Mouse (Mus musculus) myocyte (in vitro differentiated cells): ENCODE results near the gene Stxbp3. TPM values are rescaled to one million over a fixed set of nuclear protein-coding genes. Genes with fewer than 3 reads are reported as not detected.

Source experiments
- H3K27me3 ChIP-seq: one replicate; pipeline ENCODE4 v1.6.1; 2011; ENCODE audit not compliant: control insufficient read depth, insufficient read depth, insufficient read length
- H3K36me3 ChIP-seq: one replicate; pipeline ENCODE4 v1.6.1; 2011; ENCODE audit not compliant: control insufficient read depth, insufficient read depth
- H3K4me2 ChIP-seq: one replicate; pipeline ENCODE4 v1.6.1; 2011; ENCODE audit warnings: low read depth, control low read depth
- H3K4me3 ChIP-seq: one replicate; pipeline ENCODE4 v1.5.1; 2011; ENCODE audit warnings: mild to moderate bottlenecking, control low read depth, moderate library complexity
- H3K79me2 ChIP-seq: one replicate; pipeline ENCODE4 v1.6.1; 2011; ENCODE audit not compliant: control insufficient read depth, insufficient read depth
- H3ac ChIP-seq: one replicate; pipeline ENCODE4 v1.6.1; 2011; ENCODE audit not compliant: control insufficient read depth, insufficient read length
- CEBPB ChIP-seq: IDR thresholded peaks from 2 replicates; pipeline ENCODE4 v1.6.1; 2011; ENCODE audit warnings: mild to moderate bottlenecking, moderate library complexity; ENCODE audit not compliant: poor library complexity, insufficient read depth, severe bottlenecking
- E2F4 ChIP-seq: IDR thresholded peaks from one replicate; pipeline ENCODE4 v1.6.1; 2011; ENCODE audit warnings: mild to moderate bottlenecking, control low read depth, moderate library complexity; ENCODE audit not compliant: insufficient read depth
- MAX ChIP-seq: IDR thresholded peaks from one replicate; pipeline ENCODE4 v1.6.1; 2011; ENCODE audit warnings: low read depth, mild to moderate bottlenecking, control low read depth
- MYOD1 ChIP-seq, 3 experiments: IDR thresholded peaks; one replicate each; pipeline ENCODE4 v1.6.1; 2011; ENCODE audit warnings: control low read depth in 2 of 3, low read depth in 2 of 3, mild to moderate bottlenecking in 2 of 3, moderate library complexity in 1 of 3; ENCODE audit not compliant: insufficient read length in 2 of 3, control insufficient read depth in 1 of 3
- MYOG ChIP-seq, 3 experiments: IDR thresholded peaks; one replicate each; pipeline ENCODE4 v1.6.1; 2011; ENCODE audit warnings: control low read depth in 2 of 3, low read depth in 2 of 3, mild to moderate bottlenecking in 2 of 3; ENCODE audit not compliant: insufficient read length in 2 of 3, control insufficient read depth in 1 of 3, insufficient read depth in 1 of 3
- POLR2A ChIP-seq: IDR thresholded peaks from one replicate; pipeline ENCODE4 v1.6.1; 2011; ENCODE audit warnings: low read depth, mild to moderate bottlenecking, control low read depth, moderate library complexity; ENCODE audit not compliant: insufficient read length
- POLR2AphosphoS2 ChIP-seq: IDR thresholded peaks from one replicate; pipeline ENCODE4 v1.6.1; 2011; ENCODE audit warnings: low read depth, control low read depth; ENCODE audit not compliant: insufficient read length
- REST ChIP-seq: IDR thresholded peaks from one replicate; pipeline ENCODE4 v1.6.1; 2011; ENCODE audit warnings: mild to moderate bottlenecking, control low read depth, moderate library complexity; ENCODE audit not compliant: insufficient read depth, insufficient read length
- SRF ChIP-seq: IDR thresholded peaks from one replicate; pipeline ENCODE4 v1.6.1; 2011; ENCODE audit warnings: low read depth; ENCODE audit not compliant: control insufficient read depth, insufficient read length
- TCF12 ChIP-seq: IDR thresholded peaks from one replicate; pipeline ENCODE4 v1.6.1; 2011; ENCODE audit warnings: mild to moderate bottlenecking, control low read depth; ENCODE audit not compliant: poor library complexity, insufficient read depth, severe bottlenecking
- TCF3 ChIP-seq: IDR thresholded peaks from one replicate; pipeline ENCODE4 v1.6.1; 2011; ENCODE audit warnings: low read depth, control low read depth; ENCODE audit not compliant: insufficient read length
- USF1 ChIP-seq: IDR thresholded peaks from one replicate; pipeline ENCODE4 v1.6.1; 2011; ENCODE audit warnings: low read depth, mild to moderate bottlenecking, control low read depth, moderate library complexity
- polyA plus RNA-seq: library from polyadenylated mRNA; unstranded; fragments of >200 nt; fragmentation: generic; extraction: Trizol; gene quantifications from one replicate; pipeline ENCODE4 v1.2.1, GENCODE M21; 2012; ENCODE audit warnings: missing spikeins

Stxbp3 gene
- polyA plus RNA-seq, 1 experiment = 11.9 TPM

- Histone ChIP-seq H3K4me2 (no peak overlapping the region), H3K36me3 (no peaks in the 10 kb centered on the region)
- TF ChIP-seq E2F4 (no peak), POLR2AphosphoS2 (no peak), REST (no peak), SRF (no peak), TCF12 (no peak), TCF3 (no peak)
Measured at GRCm38 (mm10) chr3:108879129-108879528, 38.8 kb upstream of the Stxbp3 start.

GRCm38 (mm10) chr3:108870631-108871030 lies 30.3 kb upstream of the Stxbp3 start:
- no peak overlapping the region for H3ac ChIP-seq
- H3K4me2 ChIP-seq = no peak overlapping the region
- TF ChIP-seq SRF (no peak), POLR2A (no peak), MYOD1 (IDR thresholded peaks at IDR 0.05; ENCODE audit: control insufficient read depth in 1 of 3, insufficient read length in 2 of 3, low read depth in 2 of 3) (no peak), E2F4 (no peak), CEBPB (no peak), MYOG (IDR thresholded peaks at IDR 0.05; ENCODE audit: control insufficient read depth in 1 of 3, insufficient read depth in 1 of 3, insufficient read length in 2 of 3, low read depth in 2 of 3) (no peak), REST (no peak), POLR2AphosphoS2 (no peak), TCF12 (no peak), USF1 (no peak)
- no peak overlapping the region for H3K4me3 ChIP-seq
- H3K27me3 ChIP-seq = no peaks in the 10 kb centered on the region
- no peaks in the 10 kb centered on the region for H3K79me2 ChIP-seq
- no peaks in the 10 kb centered on the region for H3K36me3 ChIP-seq

More at GRCm38 (mm10) chr3:108879129-108879528, 38.8 kb upstream of the Stxbp3 start:
- no peaks in the 10 kb centered on the region for H3K27me3 ChIP-seq
- H3ac ChIP-seq = no peak overlapping the region
- H3K79me2 ChIP-seq = no peaks in the 10 kb centered on the region
- H3K4me3 ChIP-seq = no peak overlapping the region

GRCm38 (mm10) chr3:108867449-108867848 lies 27.1 kb upstream of the Stxbp3 start:
- Histone ChIP-seq H3K36me3 (no peaks in the 10 kb centered on the region), H3K79me2 (no peaks in the 10 kb centered on the region), H3ac (no peak overlapping the region), H3K4me2 (no peak overlapping the region), H3K27me3 (no peaks in the 10 kb centered on the region), H3K4me3 (no peak overlapping the region)
- TF ChIP-seq E2F4 (no peak), POLR2AphosphoS2 (no peak), TCF12 (no peak), USF1 (no peak), REST (no peak), TCF3 (no peak), SRF (no peak), MAX (no peak), MYOD1 (IDR thresholded peaks at IDR 0.05; ENCODE audit: control insufficient read depth in 1 of 3, insufficient read length in 2 of 3, low read depth in 2 of 3) (no peak), MYOG (IDR thresholded peaks at IDR 0.05; ENCODE audit: control insufficient read depth in 1 of 3, insufficient read depth in 1 of 3, insufficient read length in 2 of 3, low read depth in 2 of 3) (no peak), CEBPB (no peak), POLR2A (no peak)

GRCm38 (mm10) chr3:108865676-108866075 lies 25.4 kb upstream of the Stxbp3 start:
- H3K4me3 ChIP-seq = no peak overlapping the region
- H3K27me3 ChIP-seq = no peaks in the 10 kb centered on the region
- H3K36me3 ChIP-seq = no peaks in the 10 kb centered on the region
- TF ChIP-seq MYOG (IDR thresholded peaks at IDR 0.05; ENCODE audit: control insufficient read depth in 1 of 3, insufficient read depth in 1 of 3, insufficient read length in 2 of 3, low read depth in 2 of 3) (no peak), POLR2A (no peak), POLR2AphosphoS2 (no peak), MYOD1 (IDR thresholded peaks at IDR 0.05; ENCODE audit: control insufficient read depth in 1 of 3, insufficient read length in 2 of 3, low read depth in 2 of 3) (no peak), TCF12 (no peak), MAX (no peak), REST (no peak), SRF (no peak), TCF3 (no peak), USF1 (no peak)
- no peaks in the 10 kb centered on the region for H3K79me2 ChIP-seq
- H3K4me2 ChIP-seq = no peak overlapping the region
- H3ac ChIP-seq = no peak overlapping the region

- Histone ChIP-seq H3K79me2 (no peaks in the 10 kb centered on the region), H3K36me3 (no peaks in the 10 kb centered on the region), H3K4me2 (no peak overlapping the region), H3K27me3 (no peaks in the 10 kb centered on the region), H3ac (no peak overlapping the region), H3K4me3 (no peak overlapping the region)
- TF ChIP-seq CEBPB = no peak
- no peak for TF ChIP-seq E2F4
- no peak for TF ChIP-seq TCF12
- no peak for TF ChIP-seq MYOD1 (IDR thresholded peaks at IDR 0.05; ENCODE audit: control insufficient read depth in 1 of 3, insufficient read length in 2 of 3, low read depth in 2 of 3)
- no peak for TF ChIP-seq MAX
- no peak for TF ChIP-seq REST
- TF ChIP-seq TCF3 = no peak
- no peak for TF ChIP-seq POLR2AphosphoS2
- TF ChIP-seq MYOG (IDR thresholded peaks at IDR 0.05; ENCODE audit: control insufficient read depth in 1 of 3, insufficient read depth in 1 of 3, insufficient read length in 2 of 3, low read depth in 2 of 3) = no peak
- no peak for TF ChIP-seq USF1
- TF ChIP-seq POLR2A = no peak
- no peak for TF ChIP-seq SRF
Measured at GRCm38 (mm10) chr3:108865129-108865528, 24.8 kb upstream of the Stxbp3 start.
